Mouse (Mus musculus) embryonic fibroblast, embryonic 13.5 days (primary cell): ENCODE results near the gene Dnpep.

Source experiments
- CTCF ChIP-seq: IDR thresholded peaks from 2 replicates; pipeline ENCODE4 v1.5.1; 2011; ENCODE audit warnings: mild to moderate bottlenecking, control low read depth, low read length, moderate library complexity, borderline replicate concordance; ENCODE audit not compliant: insufficient read depth
- POLR2A ChIP-seq: IDR thresholded peaks from 2 replicates; pipeline ENCODE4 v1.6.1; 2011; ENCODE audit warnings: low read depth, mild to moderate bottlenecking, control low read depth, low read length, moderate library complexity

GRCm38 (mm10) chr1:75289888-75290431 is 27.8 kb downstream of the Dnpep start:
- TF ChIP-seq CTCF (no peak), POLR2A (no peak)
